Mouse (Mus musculus): ENCODE measurements around the gene Hoxb1.

Gene Hoxb1

DNA sequence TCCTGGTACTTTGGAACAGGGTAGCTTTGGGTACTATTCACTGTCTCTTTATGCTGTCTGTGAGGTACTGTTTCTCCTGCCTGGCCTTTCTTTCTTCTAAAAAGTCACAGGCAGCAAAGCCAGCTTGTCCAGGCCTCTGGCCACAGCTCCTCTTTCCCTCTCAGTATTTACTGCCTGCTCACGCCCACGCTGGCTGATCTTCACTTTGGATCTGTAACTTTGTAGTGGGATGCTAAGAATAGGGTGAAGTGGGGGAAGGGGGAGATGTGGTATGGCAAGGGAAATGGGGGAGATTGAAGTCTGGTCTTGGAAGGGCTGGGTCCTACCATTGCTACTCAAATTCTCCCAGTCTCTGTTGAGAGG, 31.6 kb upstream of the Hoxb1 start:
- DNase-seq (ENCODE audit: low spot score), result no peak

DNA sequence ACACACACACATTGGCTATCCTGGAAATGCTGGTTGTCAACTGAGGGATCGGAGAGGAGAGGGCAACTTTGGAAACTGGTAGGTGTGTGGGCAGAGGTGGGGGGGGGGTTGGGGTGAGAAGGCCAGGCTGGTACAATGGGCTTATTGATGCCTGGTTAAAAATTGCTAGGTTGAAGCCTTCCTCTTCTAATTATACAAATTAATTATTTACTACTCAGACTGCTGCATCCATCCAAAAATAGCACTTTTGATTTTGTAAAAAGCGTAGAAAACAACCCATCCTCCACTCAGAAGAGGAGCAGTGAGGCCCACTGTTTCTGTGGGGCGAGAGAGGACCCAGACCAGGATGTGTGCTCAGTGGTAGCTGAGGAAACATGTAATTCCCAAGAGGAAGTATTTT, 30.6 kb upstream of the Hoxb1 start:
- DNase-seq (ENCODE audit: low spot score), result no peak

DNA sequence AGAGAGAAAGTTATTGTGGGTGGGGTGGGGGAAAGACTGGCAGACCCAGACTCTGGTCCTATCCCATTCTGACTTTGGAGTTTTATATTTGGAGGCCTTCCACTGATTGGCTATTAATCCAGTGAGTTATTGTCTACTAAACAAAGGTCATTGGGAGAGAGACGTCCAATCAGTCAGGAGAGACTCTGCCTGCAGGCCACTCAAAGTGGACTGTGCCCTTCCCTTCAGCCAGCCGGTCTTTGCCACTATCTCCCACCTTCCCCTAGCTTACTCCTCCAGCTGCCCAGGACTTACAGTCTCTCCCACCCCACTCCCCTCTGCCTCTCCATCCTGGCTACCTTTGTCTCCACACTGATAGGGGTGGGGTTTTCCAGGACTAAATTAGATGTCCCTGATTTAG, 29.0 kb upstream of the Hoxb1 start:
- DNase-seq (ENCODE audit: low spot score), result no peak

DNA sequence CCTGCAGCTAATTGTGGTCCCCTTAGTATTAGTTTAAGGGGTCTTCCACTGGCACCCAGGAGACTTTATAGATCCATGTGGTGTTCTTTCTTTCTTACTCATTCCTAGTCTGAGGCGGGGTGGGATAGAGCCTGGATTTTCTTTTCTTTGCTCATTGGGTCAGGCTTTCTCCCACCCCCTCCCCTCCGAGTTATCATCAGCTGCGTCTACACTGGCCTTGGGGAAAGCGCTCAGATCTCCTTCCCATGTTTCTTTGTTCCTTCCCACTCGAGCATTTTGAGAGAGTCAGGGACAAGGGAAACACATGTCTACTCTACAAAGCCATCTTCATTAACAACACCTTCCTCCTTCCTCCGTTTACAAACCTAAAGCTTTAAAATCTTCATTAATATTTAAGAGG, 28.5 kb upstream of the Hoxb1 start:
- no peak for DNase-seq (ENCODE audit: low spot score)

DNA sequence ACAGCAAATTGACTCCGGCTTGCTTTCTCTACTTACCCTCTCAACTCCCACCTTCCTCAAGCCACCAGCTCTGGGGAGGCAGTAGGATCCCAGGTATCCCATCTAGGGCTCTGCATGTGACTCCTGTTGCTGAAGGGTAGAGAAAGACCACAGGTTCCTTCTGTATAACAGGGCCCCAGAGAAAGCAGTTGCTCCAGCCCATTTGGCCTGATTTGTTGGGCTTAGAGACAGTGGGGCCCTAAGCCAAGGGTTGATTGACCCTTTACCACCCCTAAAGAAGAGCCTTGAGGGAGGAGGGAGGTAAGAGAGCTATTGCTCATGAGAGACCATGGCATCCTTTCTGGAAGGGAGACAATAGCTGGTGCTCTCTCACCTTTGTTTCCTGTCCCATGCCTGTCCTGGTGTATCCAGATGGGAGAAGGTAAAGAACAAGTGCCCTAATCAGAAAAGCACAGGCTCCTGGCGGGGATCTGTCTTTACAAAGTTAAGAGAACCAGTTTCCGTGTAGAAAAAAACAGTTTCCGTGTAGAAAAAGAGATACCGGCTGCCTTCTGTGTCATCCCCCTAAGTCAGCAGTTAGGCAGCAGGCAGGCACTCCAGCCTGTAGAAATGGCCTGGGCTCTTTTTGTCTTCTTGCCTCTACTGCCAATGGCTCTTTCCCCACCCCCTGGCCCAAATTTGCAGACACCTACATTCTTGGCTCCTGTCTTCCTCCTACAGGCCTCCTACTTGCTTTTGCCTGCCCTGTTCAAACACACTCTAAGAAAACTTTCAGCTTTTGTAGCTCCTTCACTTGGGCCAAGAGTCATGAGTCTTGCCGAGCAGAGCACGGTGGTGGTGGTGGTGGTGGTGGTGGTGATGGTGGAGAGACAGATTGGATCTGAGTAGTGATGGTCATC, 26.3 kb upstream of the Hoxb1 start:
- DNase-seq (ENCODE audit: low spot score), result no peak

DNA sequence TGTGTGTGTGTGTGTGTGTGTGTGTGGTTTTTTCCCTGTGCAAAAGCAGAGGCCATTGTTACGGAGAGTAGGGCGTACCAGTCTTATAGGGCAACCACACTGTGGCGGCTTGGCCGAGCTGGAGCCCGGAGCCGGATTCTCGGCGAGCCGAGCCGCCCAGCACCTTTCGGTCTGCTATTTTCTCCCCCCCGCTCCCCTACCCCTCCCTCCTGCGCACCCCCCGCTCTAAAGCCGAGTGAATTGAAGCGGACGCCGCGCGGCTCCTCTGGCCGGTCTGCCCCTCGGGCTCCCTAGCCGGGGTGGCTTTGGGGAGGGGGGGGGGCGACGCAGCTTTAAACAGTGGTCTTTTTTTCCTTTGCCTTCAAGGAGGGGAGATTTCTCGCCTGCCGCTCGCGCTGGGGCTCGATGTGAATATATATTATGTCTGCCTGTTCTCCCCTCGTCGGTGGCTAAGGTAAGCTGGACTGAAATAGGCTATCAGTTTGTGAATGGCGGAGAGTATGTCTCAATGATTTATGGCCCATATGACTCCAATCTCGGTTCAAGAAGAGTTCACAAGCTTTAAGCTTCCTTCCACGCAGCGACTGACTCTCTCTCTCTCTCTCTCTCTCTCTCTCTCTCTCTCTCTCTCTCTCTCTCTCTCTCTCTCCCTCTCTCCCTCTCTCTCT, 24.7 kb upstream of the Hoxb1 start:
- no peak for DNase-seq (ENCODE audit: low spot score)

DNA sequence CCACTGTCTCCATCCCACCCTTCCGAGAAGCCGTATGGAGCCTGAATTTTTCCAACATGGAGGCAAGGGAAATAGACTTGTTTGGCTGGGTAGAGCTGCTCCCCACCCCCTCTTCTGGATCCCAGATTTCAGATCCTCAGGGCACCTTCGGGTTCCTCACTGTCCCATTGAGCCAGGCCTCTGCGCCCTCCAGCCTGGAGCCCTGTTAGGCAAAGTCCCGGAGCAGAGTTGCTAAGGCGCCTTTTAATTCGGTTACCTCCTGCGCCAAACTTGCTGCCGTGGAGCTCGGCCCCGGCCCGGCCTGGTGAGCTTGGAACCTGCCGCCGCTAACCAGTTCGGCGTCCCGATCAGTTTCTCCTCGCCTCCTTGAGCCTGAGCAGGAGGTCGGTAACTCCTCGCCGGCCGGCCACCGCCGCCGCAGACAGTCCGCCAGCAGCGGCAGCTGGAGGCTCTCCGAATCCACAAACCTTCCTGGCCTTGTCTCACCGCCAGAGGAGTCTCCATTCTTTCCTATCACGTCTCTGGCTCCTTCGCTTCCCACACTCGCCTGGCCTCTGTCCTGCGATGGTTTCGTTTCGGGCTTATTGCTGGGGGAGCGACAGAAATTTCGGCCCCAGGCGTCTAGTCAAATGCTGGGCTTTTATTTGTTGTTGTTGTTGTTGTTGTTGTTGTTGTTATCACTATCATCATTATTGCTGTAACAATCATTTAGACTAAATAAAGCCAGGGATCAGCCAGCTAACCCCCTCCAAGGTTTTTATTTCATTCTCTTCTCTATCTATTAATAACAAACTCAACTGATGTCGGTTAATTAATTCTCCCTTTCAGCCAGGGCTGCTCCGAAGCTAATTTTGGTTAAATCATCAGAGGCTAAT, 23.6 kb upstream of the Hoxb1 start:
- peak; percentile 51 for DNase-seq (ENCODE audit: low spot score)

DNA sequence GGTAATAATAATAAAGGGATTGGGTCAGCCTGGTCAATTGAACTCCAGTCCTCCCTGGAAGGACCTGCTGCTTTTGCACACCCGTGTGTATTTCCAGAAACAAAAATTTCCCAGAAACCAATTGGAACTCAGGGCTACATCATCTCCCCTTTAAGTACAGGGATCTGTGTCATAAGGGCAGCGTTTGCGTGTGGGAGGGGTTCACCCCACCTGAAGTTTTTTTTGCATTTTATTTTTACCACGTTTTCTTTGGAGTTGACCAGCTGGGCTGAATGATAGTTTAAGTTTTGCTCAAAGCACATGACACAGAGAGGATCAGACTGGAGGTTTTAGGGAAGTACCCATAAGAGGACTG, 23.0 kb upstream of the Hoxb1 start:
- no peak for DNase-seq (ENCODE audit: low spot score)

DNA sequence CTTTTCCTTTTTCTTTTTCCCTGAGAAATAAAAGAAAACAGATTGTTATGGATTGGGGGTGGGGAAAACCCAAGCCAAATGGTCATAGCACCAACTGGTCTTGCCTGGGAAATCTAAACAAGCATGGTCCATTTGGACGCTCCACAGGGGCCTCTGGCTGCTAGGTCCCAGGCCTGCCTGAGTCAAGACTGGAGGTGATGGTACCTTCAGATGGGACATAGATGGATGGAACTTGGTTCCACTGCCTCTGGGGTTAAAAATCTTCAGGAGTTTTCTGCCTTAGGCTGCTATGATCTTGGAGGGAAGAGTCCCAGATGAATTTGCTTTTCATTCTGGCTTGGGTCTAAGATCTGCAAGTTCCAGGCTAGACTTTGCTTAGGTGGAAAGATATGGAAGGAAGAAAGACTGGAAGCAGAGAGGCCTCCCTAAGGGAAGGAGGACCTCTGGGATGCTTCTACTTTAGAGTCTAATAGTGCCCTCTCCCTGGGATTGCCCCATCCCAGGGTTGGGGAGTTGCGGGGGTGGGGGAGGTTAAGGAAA, 22.3 kb upstream of the Hoxb1 start:
- DNase-seq (ENCODE audit: low spot score), result no peak

DNA sequence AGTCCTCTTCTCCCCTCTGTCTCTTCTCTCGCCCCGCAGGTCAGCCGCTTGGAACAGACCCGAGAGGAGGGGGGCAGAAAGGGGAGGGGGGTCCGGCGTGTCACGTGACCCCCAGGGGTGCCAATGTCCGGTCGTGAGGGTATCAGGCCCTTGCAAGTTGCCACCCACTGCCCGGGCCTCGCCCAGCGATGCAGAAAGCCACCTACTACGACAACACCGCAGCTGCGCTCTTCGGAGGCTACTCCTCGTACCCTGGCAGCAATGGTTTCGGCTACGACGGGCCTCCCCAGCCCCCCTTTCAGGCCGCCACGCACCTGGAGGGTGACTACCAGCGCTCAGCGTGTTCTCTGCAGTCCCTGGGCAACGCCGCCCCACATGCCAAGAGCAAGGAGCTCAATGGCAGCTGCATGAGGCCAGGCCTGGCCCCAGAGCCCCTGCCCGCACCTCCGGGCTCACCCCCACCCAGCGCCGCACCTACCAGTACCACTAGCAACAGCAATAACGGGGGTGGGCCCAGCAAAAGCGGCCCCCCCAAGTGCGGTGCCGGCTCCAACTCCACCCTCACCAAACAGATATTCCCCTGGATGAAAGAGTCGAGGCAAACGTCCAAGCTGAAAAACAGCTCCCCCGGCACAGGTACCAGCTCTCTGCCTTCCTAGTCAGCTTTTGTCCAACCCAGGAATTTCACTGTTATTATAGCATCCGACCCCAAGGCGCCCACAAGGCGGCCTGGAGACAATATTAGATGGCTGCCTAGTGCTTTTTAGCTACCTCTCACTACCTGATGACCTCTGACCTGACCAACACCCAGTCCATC, 21.3 kb upstream of the Hoxb1 start:
- DNase-seq (ENCODE audit: low spot score), result no peak

DNA sequence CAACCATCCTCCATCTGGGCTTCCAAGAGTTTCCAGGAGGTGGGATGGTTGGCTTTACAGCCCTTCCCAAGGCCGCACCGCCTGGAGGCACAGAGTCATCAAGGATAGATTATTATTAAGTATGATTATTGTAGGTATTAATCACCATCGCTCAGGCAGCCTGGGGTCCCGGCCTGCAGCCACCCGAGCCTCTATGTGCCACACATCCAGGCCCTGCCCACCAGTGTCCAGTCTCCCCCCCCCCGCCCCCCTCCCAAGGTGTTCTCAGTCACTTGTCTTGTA, 20.7 kb upstream of the Hoxb1 start:
- DNase-seq (ENCODE audit: low spot score), result no peak

DNA sequence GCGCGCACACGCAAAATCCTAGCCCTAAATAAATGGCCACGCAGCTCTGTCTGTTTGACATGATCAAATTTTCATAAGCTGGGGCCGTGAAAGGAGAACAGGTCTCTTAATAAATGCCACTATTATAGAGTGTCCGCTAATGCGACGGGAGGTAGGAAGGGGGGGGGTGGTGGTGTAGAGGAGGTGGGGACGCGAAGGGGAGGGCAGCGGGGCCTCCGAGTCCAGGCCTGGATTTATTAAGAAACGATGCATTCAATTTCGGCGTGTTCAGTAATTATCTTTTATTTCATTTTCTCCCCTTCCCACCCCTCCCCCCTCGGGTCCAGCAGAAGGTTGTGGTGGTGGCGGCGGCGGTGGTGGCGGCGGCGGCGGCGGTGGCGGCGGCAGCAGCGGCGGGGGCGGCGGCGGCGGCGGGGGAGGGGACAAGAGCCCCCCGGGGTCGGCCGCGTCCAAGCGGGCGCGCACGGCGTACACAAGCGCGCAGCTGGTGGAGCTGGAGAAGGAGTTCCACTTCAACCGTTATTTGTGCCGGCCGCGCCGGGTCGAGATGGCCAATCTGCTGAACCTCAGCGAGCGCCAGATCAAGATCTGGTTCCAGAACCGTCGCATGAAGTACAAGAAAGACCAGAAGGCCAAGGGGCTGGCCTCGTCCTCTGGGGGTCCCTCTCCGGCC, 20.2 kb upstream of the Hoxb1 start:
- no peak for DNase-seq (ENCODE audit: low spot score)

DNA sequence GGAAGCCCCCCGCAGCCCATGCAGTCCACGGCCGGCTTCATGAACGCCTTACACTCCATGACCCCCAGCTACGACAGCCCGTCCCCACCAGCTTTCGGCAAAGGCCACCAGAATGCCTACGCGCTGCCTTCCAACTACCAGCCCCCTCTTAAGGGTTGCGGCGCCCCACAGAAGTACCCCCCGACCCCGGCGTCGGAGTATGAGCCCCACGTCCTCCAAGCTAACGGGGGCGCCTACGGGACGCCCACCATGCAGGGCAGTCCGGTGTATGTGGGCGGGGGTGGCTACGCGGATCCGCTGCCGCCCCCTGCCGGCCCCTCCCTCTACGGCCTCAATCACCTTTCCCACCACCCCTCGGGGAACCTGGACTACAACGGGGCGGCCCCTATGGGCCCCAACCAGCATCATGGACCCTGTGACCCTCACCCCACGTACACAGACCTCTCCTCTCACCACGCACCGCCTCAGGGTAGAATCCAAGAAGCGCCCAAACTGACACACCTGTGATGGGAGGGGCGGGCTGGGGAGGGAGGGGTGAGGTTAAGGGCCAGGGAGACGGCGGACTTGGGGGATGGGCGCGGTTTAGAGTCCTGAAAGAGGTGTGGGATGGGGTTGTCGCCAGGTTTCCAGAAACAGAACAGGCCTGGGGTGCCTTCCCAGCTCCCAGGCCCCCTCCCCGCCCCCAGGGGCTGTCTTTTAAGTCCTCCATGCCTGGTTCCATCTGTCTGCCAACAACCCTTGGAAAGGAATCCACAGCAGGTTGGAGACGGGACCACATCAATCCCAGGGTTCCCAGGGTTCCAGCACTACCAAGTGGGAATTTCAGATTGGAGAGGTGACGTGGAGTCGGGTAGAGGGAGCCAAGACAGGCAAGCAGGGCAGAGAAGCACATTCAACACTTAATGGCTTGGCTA, 19.4 kb upstream of the Hoxb1 start:
- DNase-seq (ENCODE audit: low spot score), result no peak

DNA sequence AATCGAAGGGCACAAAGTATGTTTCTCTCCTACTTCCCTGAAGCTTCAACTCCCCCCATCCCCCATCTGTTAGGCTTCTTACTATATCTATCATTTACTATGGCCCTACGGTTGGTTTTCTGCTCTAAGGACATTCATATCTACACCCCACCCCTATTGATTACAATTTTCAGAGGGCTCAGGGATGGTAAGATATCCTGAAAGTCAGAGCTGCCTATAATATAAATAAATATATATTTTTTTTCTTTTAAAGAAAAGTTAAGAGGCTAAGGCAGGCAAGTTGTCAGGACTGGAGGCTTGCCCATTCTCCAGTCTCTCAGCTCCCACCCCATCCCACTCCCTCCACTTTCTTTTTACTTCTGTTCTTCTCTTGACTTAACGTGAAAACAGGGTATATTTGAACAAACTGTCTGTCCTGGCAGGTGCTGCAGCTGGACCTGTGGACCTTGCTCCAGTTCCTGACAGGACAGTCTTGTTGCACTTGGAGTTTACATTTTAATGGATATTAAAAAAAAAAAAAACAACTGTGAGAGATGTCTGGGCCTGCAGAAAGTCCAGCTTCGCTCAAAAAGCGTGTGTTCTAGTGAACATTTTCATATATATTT, 18.5 kb upstream of the Hoxb1 start:
- DNase-seq (ENCODE audit: low spot score), result no peak

DNA sequence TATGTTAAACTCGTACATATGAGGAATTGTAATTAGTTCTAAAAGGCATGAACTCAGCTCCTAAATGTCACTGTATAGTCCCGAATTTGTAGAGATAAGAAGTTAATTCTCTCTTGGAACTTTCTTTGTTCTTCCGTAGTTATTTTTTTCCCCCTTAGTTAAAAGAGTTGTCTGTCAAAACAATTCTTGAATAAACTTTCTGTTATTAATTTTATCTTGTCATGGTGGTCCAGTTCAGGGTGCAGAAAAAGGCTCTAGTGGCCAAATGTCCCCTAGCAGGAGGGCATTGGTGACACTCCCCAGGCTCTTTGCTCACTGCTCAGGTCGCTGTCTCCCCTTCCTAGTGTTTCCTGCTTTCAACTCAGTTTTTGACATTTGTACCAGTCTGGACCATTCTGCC, 17.8 kb upstream of the Hoxb1 start:
- DNase-seq (ENCODE audit: low spot score), result no peak

DNA sequence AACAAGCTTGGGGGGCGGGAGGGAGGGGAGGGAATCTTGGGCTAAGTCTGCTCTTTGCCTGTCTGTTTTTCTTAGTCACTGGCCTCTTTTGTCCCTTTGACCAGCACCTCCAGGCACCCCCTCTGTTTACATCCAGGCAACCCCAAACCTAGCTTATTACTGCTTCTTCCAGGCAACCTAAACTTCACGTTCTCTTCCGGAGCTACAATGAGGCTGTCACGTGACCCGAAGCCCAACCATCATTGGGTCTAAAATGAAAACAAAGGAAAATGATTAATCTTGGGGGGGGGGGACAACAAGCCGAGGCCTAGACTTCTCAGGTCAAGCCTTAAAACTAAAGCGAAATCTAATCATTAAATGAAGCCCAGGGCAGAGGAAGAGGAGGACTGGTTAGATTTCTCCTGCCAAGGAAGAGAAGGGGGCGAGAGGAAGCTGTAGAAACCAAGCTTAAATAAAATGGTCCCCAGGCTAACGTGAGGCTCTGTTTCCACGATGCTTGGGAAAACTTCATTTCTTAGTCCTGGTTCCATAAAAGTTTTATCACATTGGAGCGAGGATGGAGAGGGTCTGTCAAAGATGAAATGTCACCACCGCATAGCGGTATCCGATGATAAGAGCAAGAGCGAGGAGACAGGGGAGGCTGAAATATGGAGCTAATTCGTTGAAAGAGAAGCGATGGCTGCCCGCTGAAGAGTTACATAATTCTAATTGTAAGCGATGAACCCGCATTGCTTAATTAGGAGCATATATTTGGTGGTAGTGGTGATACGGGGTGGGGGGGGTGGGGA, 17.2 kb upstream of the Hoxb1 start:
- no peak for DNase-seq (ENCODE audit: low spot score)

DNA sequence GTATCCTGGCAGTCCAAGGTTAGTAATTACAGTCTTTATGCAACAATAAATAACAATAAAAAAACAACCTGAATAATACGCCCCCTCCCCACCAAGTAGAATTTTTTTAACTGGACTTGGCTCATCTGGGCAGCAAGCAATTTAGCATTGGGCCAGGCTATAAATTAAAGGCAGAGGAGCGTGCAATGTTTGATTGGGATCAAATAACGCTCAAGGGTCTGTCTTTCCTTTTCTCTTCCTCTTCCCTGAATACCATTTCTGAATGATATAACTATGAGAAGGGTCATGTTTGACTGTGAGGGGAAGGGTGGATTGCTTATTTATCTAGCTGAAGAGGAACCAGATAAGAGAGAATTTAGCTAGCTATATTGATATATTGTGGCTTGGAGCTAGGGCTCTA, 16.6 kb upstream of the Hoxb1 start:
- DNase-seq (ENCODE audit: low spot score), result no peak

DNA sequence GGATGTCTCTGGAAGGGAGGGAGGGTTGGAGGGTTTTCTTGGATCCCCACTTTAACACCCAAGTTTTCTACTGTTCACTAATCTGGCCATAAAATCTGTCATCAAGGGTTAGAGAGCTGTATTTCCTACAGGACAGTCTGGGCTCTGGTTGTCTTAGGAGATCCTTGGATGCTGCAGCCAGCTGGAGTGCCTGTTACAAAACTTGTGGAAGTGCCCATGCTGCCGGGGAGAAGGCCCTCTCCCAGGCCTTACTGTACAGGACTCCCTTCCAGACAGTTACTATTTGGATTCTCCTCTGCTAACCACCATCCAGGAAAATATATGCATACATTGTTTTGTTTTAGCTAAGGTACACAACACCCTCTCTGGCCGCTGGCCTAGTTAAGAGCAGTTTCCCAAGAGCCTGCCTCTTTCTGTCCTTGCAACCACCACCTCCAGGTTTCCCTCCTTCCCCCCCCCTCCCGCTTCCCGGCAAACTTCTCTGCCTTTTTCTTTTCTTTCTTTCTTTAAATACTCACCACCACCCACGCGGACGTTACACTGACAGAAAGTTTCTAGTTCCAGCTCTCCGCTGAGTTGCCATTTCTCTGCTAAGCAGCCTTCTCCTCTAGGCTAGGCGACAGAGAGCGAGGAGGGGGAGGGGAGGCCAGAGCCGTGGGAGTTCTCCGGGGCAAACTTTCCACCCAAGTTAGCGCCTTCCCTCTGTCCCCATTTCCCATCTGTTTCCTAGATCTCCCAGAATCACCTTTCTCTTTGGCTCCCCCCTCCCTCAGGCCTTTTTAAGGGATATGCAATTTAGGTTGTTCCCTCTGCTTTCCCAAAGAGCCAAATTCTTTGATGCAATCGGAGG, 15.8 kb upstream of the Hoxb1 start:
- DNase-seq (ENCODE audit: low spot score), result no peak
